Mouse (Mus musculus) myocyte (in vitro differentiated cells): Measurements from ENCODE around the gene Gm45785. TPM values are rescaled to one million over a fixed set of nuclear protein-coding genes. Genes with fewer than 3 reads are reported as not detected.

Experiments
- H3K27me3 ChIP-seq: one replicate; pipeline ENCODE4 v1.6.1; 2011; ENCODE audit not compliant: control insufficient read depth, insufficient read depth, insufficient read length
- H3K36me3 ChIP-seq: one replicate; pipeline ENCODE4 v1.6.1; 2011; ENCODE audit not compliant: control insufficient read depth, insufficient read depth
- H3K4me2 ChIP-seq: one replicate; pipeline ENCODE4 v1.6.1; 2011; ENCODE audit warnings: low read depth, control low read depth
- H3K4me3 ChIP-seq: one replicate; pipeline ENCODE4 v1.5.1; 2011; ENCODE audit warnings: mild to moderate bottlenecking, control low read depth, moderate library complexity
- H3K79me2 ChIP-seq: one replicate; pipeline ENCODE4 v1.6.1; 2011; ENCODE audit not compliant: control insufficient read depth, insufficient read depth
- H3ac ChIP-seq: one replicate; pipeline ENCODE4 v1.6.1; 2011; ENCODE audit not compliant: control insufficient read depth, insufficient read length
- CEBPB ChIP-seq: IDR thresholded peaks from 2 replicates; pipeline ENCODE4 v1.6.1; 2011; ENCODE audit warnings: mild to moderate bottlenecking, moderate library complexity; ENCODE audit not compliant: poor library complexity, insufficient read depth, severe bottlenecking
- E2F4 ChIP-seq: IDR thresholded peaks from one replicate; pipeline ENCODE4 v1.6.1; 2011; ENCODE audit warnings: mild to moderate bottlenecking, control low read depth, moderate library complexity; ENCODE audit not compliant: insufficient read depth
- MAX ChIP-seq: IDR thresholded peaks from one replicate; pipeline ENCODE4 v1.6.1; 2011; ENCODE audit warnings: low read depth, mild to moderate bottlenecking, control low read depth
- MYOD1 ChIP-seq, 3 experiments: IDR thresholded peaks; one replicate each; pipeline ENCODE4 v1.6.1; 2011; ENCODE audit warnings: control low read depth in 2 of 3, low read depth in 2 of 3, mild to moderate bottlenecking in 2 of 3, moderate library complexity in 1 of 3; ENCODE audit not compliant: insufficient read length in 2 of 3, control insufficient read depth in 1 of 3
- MYOG ChIP-seq, 3 experiments: IDR thresholded peaks; one replicate each; pipeline ENCODE4 v1.6.1; 2011; ENCODE audit warnings: control low read depth in 2 of 3, low read depth in 2 of 3, mild to moderate bottlenecking in 2 of 3; ENCODE audit not compliant: insufficient read length in 2 of 3, control insufficient read depth in 1 of 3, insufficient read depth in 1 of 3
- POLR2A ChIP-seq: IDR thresholded peaks from one replicate; pipeline ENCODE4 v1.6.1; 2011; ENCODE audit warnings: low read depth, mild to moderate bottlenecking, control low read depth, moderate library complexity; ENCODE audit not compliant: insufficient read length
- POLR2AphosphoS2 ChIP-seq: IDR thresholded peaks from one replicate; pipeline ENCODE4 v1.6.1; 2011; ENCODE audit warnings: low read depth, control low read depth; ENCODE audit not compliant: insufficient read length
- REST ChIP-seq: IDR thresholded peaks from one replicate; pipeline ENCODE4 v1.6.1; 2011; ENCODE audit warnings: mild to moderate bottlenecking, control low read depth, moderate library complexity; ENCODE audit not compliant: insufficient read depth, insufficient read length
- SRF ChIP-seq: IDR thresholded peaks from one replicate; pipeline ENCODE4 v1.6.1; 2011; ENCODE audit warnings: low read depth; ENCODE audit not compliant: control insufficient read depth, insufficient read length
- TCF12 ChIP-seq: IDR thresholded peaks from one replicate; pipeline ENCODE4 v1.6.1; 2011; ENCODE audit warnings: mild to moderate bottlenecking, control low read depth; ENCODE audit not compliant: poor library complexity, insufficient read depth, severe bottlenecking
- TCF3 ChIP-seq: IDR thresholded peaks from one replicate; pipeline ENCODE4 v1.6.1; 2011; ENCODE audit warnings: low read depth, control low read depth; ENCODE audit not compliant: insufficient read length
- USF1 ChIP-seq: IDR thresholded peaks from one replicate; pipeline ENCODE4 v1.6.1; 2011; ENCODE audit warnings: low read depth, mild to moderate bottlenecking, control low read depth, moderate library complexity
- polyA plus RNA-seq: library from polyadenylated mRNA; unstranded; fragments of >200 nt; fragmentation: generic; extraction: Trizol; gene quantifications from one replicate; pipeline ENCODE4 v1.2.1, GENCODE M21; 2012; ENCODE audit warnings: missing spikeins

Gene Gm45785
- polyA plus RNA-seq: not detected

DNA sequence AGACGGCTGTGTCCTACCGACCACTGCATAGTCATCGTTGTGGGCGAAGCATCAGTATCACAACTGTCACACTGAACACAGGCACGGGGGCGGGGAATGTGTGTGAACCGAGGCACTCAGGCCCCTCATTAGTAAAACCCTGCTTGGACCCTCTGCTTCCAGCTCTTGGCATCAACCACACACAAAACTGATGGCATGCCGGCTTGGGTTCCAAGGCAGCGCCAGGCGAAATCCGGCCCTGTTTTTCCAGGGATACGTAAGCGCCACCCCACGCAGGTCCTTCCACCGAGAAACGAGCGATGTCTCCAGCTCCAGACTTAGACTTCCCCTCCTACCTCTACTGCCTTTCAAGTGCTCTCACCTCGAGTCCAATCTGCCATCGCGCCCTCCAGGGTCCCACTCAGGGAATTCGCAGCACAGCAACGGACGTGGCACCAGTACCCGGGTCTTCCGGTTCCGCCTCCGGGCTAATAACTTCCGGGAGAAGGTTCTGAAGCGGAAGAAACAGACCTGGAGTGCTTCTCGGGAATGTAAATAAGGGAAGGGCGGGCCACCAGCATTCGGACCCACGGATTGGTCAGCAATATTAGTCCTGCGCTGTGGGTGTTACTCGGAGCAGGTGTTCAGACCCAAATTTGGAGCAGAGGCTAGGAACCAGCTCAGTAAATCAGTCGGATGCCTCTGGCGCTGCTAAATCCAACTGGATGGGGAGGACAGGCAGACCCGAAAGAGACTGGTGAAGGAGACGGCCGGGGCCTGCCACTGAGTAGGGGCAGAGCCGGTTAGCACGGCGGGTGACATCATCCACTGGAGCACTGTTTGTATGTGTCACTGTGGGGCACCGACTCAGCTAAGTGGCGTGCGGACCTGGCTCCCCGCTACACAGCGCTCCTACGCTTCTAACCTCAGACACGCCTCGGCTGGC, at the start of gene Gm45785:
Gene Gm45785, minus strand, starts transcription at position 472 of the 925 bp plus-strand sequence.
- peaks cover 14% of the 10 kb centered on the region for H3K36me3 ChIP-seq

DNA sequence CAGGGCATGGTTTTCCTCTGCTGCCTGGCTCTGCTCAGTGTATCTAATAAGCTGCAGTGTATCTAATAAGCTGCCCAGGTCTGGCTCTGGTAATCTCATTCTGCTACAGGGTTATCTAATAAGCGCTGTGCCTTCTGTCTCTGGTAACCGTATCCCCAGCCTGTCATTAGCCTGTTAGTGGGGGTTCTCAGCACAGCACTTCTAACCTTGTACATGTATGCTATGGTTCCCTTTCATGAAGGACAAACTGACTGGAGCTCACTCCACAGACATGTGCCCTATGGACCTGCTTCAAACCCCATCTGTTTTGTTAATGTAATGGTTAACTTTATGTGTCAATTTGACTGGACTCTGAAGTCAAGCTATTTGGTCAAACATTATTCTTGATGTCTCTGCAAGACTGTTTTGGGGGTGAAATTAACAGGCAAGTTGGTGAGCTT, 49.5 kb upstream of the Gm45785 start:
- H3ac ChIP-seq: no peak overlapping the region
- H3K79me2 ChIP-seq: no peaks in the 10 kb centered on the region
- no peak overlapping the region for H3K4me3 ChIP-seq
- no peak overlapping the region for H3K4me2 ChIP-seq
- no peaks in the 10 kb centered on the region for H3K27me3 ChIP-seq
- no peaks in the 10 kb centered on the region for H3K36me3 ChIP-seq
- TF ChIP-seq TCF3: no peak
- no peak for TF ChIP-seq TCF12
- TF ChIP-seq MYOD1 (IDR thresholded peaks at IDR 0.05; ENCODE audit: control insufficient read depth in 1 of 3, insufficient read length in 2 of 3, low read depth in 2 of 3): no peak
- TF ChIP-seq MAX: no peak
- no peak for TF ChIP-seq REST

More for the DNA sequence above, at the start of gene Gm45785:
- Histone ChIP-seq H3K79me2 (peaks cover 54% of the 10 kb centered on the region), H3ac (peak within 1 kb of the TSS; percentile 39), H3K27me3 (no peaks in the 10 kb centered on the region), H3K4me2 (peak within 1 kb of the TSS; percentile 84), H3K4me3 (peak within 1 kb of the TSS; percentile 97)
- TF ChIP-seq POLR2AphosphoS2: peak; percentile 67
- peak in 1 of 3 experiments; percentile 64 for TF ChIP-seq MYOG (IDR thresholded peaks at IDR 0.05; ENCODE audit: control insufficient read depth in 1 of 3, insufficient read depth in 1 of 3, insufficient read length in 2 of 3, low read depth in 2 of 3)
- TF ChIP-seq MYOD1 (IDR thresholded peaks at IDR 0.05; ENCODE audit: control insufficient read depth in 1 of 3, insufficient read length in 2 of 3, low read depth in 2 of 3): peak; percentile 13 to 64 (median 47)
- TF ChIP-seq CEBPB: no peak
- TF ChIP-seq USF1: no peak
- TF ChIP-seq POLR2A: peak; percentile 76
- TF ChIP-seq SRF: peak; percentile 87

DNA sequence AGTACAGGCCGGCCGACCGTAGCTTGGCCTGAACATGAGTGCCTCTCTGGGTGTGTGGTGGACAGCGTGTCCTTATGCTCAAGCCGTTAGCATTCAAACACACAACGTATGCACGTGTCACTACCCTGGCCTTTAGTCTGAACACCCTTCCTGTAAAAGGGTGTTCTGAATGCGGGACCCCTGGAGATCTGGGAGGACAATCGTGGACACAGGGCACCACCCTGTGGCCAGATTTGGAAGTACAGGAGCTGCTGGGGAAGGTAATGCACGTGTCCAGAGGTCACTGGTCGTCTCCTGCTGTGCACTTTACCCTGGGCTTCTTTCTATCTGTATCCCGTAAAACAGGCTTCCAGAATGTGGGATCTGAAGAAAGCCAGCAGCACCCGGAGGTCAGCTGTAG, 47.1 kb upstream of the Gm45785 start:
- Histone ChIP-seq H3K27me3 (no peaks in the 10 kb centered on the region), H3K79me2 (no peaks in the 10 kb centered on the region), H3K4me3 (no peak overlapping the region), H3ac (no peak overlapping the region), H3K36me3 (peaks cover 7% of the 10 kb centered on the region), H3K4me2 (no peak overlapping the region)
- TF ChIP-seq POLR2AphosphoS2 (no peak), E2F4 (no peak), MYOD1 (IDR thresholded peaks at IDR 0.05; ENCODE audit: control insufficient read depth in 1 of 3, insufficient read length in 2 of 3, low read depth in 2 of 3) (no peak), MAX (no peak), SRF (no peak)

DNA sequence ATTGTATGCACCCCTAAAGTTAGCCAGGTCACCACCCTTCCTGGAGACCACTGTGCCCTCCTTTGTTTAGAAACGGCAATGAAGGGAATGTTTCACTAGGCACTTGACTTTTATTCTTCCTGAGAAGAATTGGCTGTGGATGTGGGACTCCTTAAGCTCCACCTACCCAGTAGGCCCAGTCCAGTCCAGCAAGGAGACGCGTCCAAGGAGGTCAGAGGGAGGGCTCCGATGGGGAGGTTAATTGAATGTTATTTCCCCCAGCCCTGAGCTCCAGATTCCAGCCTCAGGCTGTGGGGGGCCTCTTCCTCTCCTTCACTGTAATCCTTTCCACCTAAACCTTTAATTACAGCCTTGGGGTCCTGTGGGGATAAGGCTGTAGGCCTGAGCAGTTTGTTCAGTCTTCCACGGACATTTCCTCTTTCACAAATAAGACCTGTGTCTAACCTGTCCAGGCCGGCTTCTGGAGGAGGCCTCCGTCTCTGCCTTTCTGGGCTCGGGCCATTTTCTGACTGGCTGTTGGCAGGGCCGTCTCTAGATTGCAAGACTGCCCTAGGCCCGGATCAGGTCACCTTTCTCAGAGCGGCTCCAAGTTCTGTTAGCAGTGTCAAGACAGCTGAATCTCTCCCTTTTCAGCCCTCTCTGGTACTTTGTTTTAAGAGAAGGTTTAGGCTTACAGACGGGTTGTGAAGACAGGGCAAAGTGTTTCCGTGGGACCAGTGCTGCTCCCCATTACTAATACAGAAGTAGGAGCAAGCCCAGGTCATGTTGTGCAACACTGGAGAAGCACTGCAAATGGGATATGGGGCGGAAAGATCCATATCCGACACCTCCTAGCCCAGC, 46.1 kb upstream of the Gm45785 start:
- H3K4me3 ChIP-seq: no peak overlapping the region
- no peaks in the 10 kb centered on the region for H3K27me3 ChIP-seq
- H3K79me2 ChIP-seq: no peaks in the 10 kb centered on the region
- TF ChIP-seq SRF: no peak
- TF ChIP-seq POLR2A: no peak
- no peak for TF ChIP-seq REST
- TF ChIP-seq POLR2AphosphoS2: no peak
- TF ChIP-seq TCF12: no peak
- TF ChIP-seq CEBPB: no peak
- H3K36me3 ChIP-seq: peaks cover 7% of the 10 kb centered on the region
- no peak overlapping the region for H3K4me2 ChIP-seq
- H3ac ChIP-seq: no peak overlapping the region

DNA sequence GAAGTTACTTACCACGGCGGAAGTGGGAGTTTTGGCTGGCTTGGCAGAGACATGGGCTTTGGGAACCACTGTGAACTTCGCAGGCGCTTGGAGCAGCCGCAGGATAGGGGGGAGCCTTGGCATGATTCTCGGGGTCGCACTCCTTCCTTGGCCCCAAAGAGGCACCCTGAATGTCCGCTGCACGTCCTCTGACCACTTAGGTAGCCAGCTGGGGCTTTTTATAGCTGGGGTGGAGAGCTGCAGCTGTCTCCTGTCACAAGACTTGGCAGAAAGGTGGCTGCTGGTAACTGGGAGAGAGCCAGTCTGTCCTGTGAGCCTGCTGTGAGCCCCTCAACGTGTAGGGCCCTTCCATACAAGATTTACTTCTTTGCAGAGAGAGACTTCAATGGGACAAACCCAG, 44.1 kb upstream of the Gm45785 start, which contains the start of gene Cox8b:
Gene Cox8b, minus strand, starts transcription at position 227 of the 400 bp plus-strand sequence.
- peak within 1 kb of the TSS; percentile 28 for H3K4me3 ChIP-seq
- TF ChIP-seq TCF3: no peak
- no peak for TF ChIP-seq CEBPB
- peak; percentile 61 for TF ChIP-seq POLR2AphosphoS2
- TF ChIP-seq MYOD1 (IDR thresholded peaks at IDR 0.05; ENCODE audit: control insufficient read depth in 1 of 3, insufficient read length in 2 of 3, low read depth in 2 of 3): peak; percentile 65 to 80 (median 76)
- TF ChIP-seq TCF12: peak; percentile 56
- peak; percentile 62 to 94 (median 84) for TF ChIP-seq MYOG (IDR thresholded peaks at IDR 0.05; ENCODE audit: control insufficient read depth in 1 of 3, insufficient read depth in 1 of 3, insufficient read length in 2 of 3, low read depth in 2 of 3)
- TF ChIP-seq POLR2A: peak; percentile 68
- H3K36me3 ChIP-seq: peaks cover 12% of the 10 kb centered on the region
- H3K27me3 ChIP-seq: no peaks in the 10 kb centered on the region
- peak within 1 kb of the TSS; percentile 61 for H3K4me2 ChIP-seq
- no peaks in the 10 kb centered on the region for H3K79me2 ChIP-seq
- H3ac ChIP-seq: no peak within 1 kb of the TSS
